Mouse (Mus musculus) thymus, postnatal 25 days (tissue): ENCODE data around the gene Olfr1222.
"Not testable (repeated sequence)": the region's sequence is repeated elsewhere in the genome, so short reads cannot be mapped to it uniquely, and the experiment has no call there.

Experiments
- DNase-seq: peaks from one replicate; pipeline ENCODE4 v3.0.0; 2022

Olfr1222 gene

DNA sequence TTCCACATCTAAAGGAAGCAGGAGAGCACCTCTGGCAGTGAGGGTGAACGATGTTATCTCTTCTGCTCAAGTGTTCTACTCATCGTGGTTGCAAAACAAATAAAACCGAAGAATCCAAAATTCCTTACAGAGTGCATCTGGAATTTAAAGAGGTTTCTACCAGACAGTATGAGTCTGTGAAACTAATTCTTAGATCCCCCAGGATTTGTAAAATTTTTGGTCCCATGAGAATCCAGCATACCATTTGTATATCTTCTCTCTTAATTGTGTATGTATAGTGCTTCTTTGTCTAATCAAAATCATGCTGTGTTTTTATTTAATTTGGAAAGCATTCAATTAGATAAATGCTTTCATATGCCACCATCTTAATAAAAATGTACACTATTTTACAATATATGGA lies at the start of gene Olfr1222:
Gene Olfr1222 (minus strand): TSS at position 101 of the 400 bp plus-strand sequence.
- no peak for DNase-seq

DNA sequence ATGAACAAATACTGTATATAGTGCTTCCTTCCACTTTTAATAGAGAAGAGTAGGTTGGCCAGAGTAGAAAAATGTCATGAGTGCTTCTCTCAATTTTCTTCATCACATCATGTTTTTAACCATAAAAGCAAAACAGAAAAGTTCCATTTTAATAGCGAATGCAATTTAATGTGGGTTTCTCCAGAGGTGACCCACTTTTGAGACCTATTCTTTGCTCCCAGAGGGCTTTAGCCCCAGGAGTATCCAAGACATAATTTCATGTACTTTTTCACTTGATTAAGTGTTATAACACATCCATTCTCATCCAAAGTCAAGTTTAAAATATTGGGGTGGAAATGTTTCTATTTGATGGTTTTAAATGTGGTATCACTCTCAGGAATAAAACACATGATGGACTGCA lies 41.7 kb upstream of the Olfr1222 start, which contains the start of gene Olfr1225:
Gene Olfr1225 (minus strand): TSS at position 101 of the 400 bp plus-strand sequence.
- DNase-seq: no peak

DNA sequence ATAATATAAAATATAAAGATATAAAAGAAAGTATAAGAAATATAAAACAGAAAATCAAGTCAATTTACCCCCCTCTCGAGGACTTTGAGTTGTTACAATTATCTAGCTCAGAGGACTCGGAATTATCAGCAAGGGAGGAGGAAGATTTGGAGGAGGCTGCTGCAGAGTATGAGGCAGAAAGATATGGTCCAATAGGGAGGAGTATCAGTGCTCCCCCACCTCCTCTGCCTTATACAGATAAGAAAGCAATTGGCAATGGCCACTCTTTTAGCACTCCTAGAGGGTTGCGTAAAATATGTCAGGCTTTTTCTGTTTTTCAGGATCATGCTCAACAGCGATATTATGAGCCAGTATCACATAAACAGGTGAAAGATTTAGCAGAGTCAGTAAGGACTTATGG lies 31.9 kb upstream of the Olfr1222 start:
- not testable (repeated sequence) for DNase-seq

DNA sequence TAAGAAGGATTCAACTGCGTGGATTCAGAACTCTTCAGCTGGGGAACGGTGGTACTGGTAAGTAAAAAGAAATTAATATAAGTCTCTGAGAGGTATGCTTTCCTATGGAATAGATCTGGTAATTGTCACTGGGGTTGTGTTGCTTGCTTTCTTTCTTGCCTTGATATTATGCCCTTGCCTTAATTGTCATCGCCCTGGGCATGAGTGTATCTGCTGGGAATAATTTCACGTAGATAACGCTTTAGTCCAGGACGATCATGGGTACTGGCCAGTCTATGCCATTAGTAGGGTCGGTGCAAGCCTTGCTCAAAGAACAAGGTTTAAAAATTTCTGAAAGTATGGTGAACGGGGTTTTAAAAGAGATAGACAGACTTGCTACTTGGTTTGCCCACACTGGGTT lies 31.1 kb upstream of the Olfr1222 start, which contains the start of gene Olfr1224-ps1:
Gene Olfr1224-ps1 (minus strand): TSS at position 101 of the 400 bp plus-strand sequence.
- not testable (repeated sequence) for DNase-seq

DNA sequence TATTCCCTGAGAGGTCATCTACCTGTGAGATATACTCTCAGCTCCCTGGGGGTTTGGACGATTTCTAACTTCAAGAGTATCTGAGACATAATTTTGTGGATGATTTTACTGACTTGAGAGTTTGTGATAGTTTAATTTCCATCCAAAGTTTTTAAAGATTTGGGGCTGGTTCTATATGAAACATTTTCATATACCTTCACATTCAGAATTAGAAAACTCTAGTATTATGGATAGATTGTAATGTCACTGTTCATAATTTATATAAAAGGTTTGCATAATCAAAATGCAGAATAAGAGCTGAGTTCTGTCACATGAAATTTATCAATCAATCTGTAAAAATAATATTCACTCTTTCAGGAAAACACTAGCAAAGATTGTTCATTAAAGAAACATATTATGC lies 18.6 kb upstream of the Olfr1222 start, which contains the start of gene Olfr1223:
Gene Olfr1223 (minus strand): TSS at position 101 of the 400 bp plus-strand sequence.
- no peak for DNase-seq

DNA sequence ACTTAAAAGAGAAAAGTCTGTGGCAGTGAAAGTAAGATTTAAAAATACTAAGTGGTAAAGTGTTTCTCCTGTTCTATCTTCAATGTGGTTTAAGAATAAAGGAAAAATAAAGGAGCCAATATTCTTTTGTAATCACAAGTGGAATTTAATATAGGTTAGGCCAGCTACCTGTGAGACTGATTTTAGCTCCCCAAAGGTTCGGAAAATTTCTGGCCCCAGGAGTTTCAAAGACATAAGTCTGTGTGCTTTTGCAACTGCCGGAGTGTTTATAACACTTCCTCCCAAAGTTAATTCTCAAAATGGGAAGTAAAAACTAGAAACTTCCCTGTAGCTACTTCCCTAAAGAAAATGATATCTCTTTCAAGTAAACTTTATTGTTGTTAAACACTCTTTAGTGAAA lies 15.7 kb downstream of the Olfr1222 start, which contains the start of gene Olfr1221:
Gene Olfr1221 (minus strand): TSS at position 101 of the 400 bp plus-strand sequence.
- no peak for DNase-seq

DNA sequence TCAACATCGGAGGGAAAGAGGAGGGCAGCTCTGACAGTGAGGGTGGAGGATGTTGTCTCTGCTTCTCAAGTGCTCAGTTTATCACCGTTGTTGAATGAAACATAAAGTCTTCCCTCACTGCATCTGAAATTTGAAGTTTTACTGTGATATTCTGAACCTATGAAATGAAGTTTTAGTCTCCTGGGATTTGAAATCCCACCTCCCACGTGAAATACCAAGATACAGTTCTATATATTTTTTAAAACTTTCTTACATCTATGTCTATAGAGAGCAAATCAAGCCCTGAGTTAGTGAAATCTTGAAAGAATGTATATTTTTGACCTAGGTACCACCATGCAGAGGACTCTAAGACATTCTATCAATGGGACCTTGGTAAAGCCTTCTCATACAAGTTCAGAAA lies 26.1 kb downstream of the Olfr1222 start, which contains the start of gene Olfr1220:
Gene Olfr1220 (minus strand): TSS at position 101 of the 400 bp plus-strand sequence.
- DNase-seq: no peak

DNA sequence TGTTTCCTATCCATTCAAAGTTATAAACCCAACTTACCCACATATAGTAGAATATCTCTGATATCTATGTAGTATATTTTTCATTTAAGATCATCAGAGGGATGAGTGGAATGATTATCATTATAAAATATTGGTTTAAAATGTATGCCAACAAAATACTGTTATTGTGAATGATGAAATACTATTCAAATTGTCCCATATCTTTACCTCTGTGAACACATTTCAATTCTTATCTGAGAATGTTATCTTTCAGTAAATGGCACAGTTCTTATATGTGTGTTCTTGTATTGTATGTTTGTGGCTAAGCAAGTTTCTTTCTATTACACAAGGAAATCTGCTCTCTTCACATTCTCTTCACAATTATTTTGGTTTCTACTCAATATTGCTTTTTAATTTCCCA lies 27.2 kb downstream of the Olfr1222 start:
- DNase-seq: no peak

DNA sequence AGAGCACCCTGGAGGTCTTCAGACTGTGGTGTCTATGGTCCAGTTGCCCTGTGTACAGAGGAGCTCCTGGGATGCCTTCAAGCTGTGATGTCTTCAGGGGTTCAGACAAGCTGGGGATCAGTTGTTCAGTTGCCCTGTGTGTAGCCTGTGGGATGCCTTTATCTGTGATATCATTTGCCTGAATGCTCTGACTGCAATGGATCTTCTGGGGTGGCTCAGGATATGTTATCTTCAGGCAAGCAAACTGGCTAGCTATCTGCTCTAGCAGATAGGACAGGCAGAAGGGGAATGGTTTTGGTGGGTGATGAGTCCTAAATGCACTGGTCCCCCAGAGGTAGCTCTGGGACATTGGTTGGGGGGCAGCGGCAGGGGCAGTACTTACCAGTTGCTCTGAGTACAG lies 39.0 kb downstream of the Olfr1222 start:
- no peak for DNase-seq

DNA sequence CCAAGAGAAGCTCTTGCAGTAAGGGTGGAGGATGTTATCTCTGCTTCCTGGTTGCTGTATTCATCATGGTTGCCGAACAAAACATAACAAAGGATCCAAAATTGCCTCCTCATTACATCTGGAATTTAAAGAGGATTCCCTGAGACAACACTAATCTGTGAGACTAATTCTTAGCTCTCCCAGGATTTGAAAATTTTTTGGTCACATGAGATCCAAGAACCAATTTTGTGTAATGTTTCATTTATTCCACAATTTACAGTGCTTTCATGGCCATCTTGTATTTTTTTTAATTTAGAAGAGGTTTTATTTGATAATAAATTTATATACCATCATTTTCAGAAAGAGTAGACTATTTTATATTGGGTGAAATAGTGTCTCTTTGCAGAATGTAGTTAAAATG lies 49.4 kb downstream of the Olfr1222 start, which contains the start of gene Olfr1219:
Gene Olfr1219 (minus strand): TSS at position 101 of the 400 bp plus-strand sequence.
- no peak for DNase-seq

DNA sequence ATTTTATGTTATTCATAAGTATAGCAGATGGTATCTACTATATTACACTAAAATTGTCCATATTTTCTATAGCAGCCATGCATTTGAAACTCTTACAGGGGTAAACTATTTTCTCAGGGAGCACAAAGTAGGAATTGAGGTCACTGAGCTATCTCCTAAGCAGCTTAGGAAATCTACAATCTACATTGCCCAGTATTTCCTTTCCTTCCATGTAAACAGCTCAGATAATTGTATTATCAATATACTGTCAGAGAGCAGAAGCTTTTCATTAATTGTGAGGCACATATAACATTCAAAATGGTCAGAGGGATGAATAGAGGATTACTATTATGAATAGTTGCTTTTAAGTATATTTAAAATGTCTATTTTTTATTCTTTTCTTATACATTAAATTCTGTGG lies 51.4 kb downstream of the Olfr1222 start:
- DNase-seq: no peak
